Mouse (Mus musculus) forebrain, embryonic 12.5 days (tissue): Measurements from ENCODE around the gene H2afy. TPM values are rescaled to one million over a fixed set of nuclear protein-coding genes. Genes with fewer than 3 reads are reported as not detected.

Experiments
- ATAC-seq: fragments of 200-750 bp; cut with Nextera tagmentation; 2 replicates; pipeline ENCODE4 v1.8.0; 2017; ENCODE audit warnings: moderate TSS enrichment; ENCODE audit not compliant: low FRiP score
- H3K27ac ChIP-seq: fragments of 300-500 bp; sonication (generic); 2 replicates; pipeline ENCODE4 v1.5.1; 2016; ENCODE audit warnings: mild to moderate bottlenecking
- H3K27me3 ChIP-seq: fragments of 300-500 bp; sonication (generic); 2 replicates; pipeline ENCODE4 v1.6.1; 2016; ENCODE audit warnings: mild to moderate bottlenecking
- H3K36me3 ChIP-seq: fragments of 300-500 bp; sonication (generic); replicated peaks from 2 replicates; pipeline ENCODE4 v1.6.1; 2016; ENCODE audit warnings: mild to moderate bottlenecking
- H3K4me1 ChIP-seq: fragments of 300-500 bp; sonication (generic); 2 replicates; pipeline ENCODE4 v1.6.1; 2016
- H3K4me2 ChIP-seq: fragments of 300-500 bp; sonication (generic); 2 replicates; pipeline ENCODE4 v1.6.1; 2016; ENCODE audit warnings: mild to moderate bottlenecking, moderate library complexity
- H3K4me3 ChIP-seq: fragments of 300-500 bp; sonication (generic); replicated peaks from 2 replicates; pipeline ENCODE4 v1.5.1; 2016; ENCODE audit warnings: mild to moderate bottlenecking
- H3K9ac ChIP-seq: fragments of 300-500 bp; sonication (generic); 2 replicates; pipeline ENCODE4 v1.6.1; 2016; ENCODE audit warnings: mild to moderate bottlenecking
- H3K9me3 ChIP-seq: fragments of 300-500 bp; sonication (generic); 2 replicates; pipeline ENCODE4 v1.6.1; 2016
- WGBS: fragments of 180-500 bp; shearing (Covaris S2); methylation state at CpG from one replicate; pipeline ENCODE4 v1.1.7; 2016; 5-methylcytosine and 5-hydroxymethylcytosine counted together
- polyA plus RNA-seq: library from polyadenylated mRNA; unstranded; fragments of >200 nt; fragmentation: Nextera tagmentation; extraction: Ambion mirVana; gene quantifications from 2 replicates; pipeline ENCODE4 v1.2.1, GENCODE M21; 2016

Gene H2afy
- polyA plus RNA-seq, 1 experiment from 2014 or later = 663 TPM

DNA sequence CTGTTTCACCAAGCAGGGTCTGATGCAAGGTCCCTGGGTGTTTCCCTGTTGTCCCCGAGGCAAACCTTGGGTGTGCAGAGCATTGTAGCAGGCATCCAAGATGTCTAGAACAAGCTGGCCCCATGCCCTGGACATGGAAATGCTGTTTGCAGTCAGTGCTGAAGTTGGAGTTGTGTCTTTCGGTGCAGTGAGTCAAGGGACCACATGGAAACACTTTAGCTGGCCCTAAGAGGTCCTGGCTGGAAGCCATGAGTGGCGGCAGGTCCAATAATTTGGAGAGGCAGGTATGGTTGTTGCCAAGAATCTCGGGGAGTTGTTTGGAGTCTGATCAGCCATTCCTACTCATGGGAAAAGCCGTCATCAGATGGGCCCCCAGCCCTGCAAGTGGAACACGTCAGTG, 27.6 kb upstream of the H2afy start:
- H3K27ac ChIP-seq = no peak overlapping the region
- ATAC-seq = no peak

DNA sequence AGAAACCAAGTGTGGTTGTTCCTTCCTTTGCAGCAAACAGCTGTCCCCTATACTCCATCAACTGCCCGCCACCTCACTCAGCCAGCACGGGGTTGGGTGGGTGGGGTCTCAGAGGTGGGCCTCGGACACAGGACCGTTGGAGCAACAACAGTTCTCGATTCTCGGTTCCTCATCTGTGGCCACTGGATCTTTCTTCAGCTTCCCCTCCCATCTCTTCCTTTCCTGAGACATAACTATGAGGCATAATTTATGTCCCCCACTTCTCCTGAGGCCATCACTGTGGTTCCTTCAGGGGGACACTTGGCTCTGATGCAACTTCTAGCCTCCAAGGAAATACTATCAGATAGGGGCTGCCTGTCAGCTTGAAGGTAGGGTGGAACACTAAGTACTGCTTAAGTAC, 26.7 kb upstream of the H2afy start:
- Histone ChIP-seq H3K4me2 (no peak overlapping the region), H3K36me3 (no peaks in the 10 kb centered on the region), H3K27ac (no peak overlapping the region), H3K9ac (no peak overlapping the region), H3K4me1 (peaks cover 3% of the 10 kb centered on the region), H3K27me3 (no peaks in the 10 kb centered on the region; the same call in 1 of the 2 replicates), H3K9me3 (no peaks in the 10 kb centered on the region), H3K4me3 (no peak overlapping the region)
- ATAC-seq = no peak
- 85% methylated on average over 6 of the region's 6 CpGs for WGBS

More for the DNA sequence above, 27.6 kb upstream of the H2afy start:
- no peaks in the 10 kb centered on the region; the same call in 1 of the 2 replicates for H3K27me3 ChIP-seq
- H3K36me3 ChIP-seq = no peaks in the 10 kb centered on the region
- no peaks in the 10 kb centered on the region for H3K9me3 ChIP-seq
- H3K4me1 ChIP-seq = peaks cover 11% of the 10 kb centered on the region
- H3K4me3 ChIP-seq = no peak overlapping the region
- H3K4me2 ChIP-seq = no peak overlapping the region
- H3K9ac ChIP-seq = no peak overlapping the region
- 83% methylated on average over 6 of the region's 6 CpGs for WGBS

DNA sequence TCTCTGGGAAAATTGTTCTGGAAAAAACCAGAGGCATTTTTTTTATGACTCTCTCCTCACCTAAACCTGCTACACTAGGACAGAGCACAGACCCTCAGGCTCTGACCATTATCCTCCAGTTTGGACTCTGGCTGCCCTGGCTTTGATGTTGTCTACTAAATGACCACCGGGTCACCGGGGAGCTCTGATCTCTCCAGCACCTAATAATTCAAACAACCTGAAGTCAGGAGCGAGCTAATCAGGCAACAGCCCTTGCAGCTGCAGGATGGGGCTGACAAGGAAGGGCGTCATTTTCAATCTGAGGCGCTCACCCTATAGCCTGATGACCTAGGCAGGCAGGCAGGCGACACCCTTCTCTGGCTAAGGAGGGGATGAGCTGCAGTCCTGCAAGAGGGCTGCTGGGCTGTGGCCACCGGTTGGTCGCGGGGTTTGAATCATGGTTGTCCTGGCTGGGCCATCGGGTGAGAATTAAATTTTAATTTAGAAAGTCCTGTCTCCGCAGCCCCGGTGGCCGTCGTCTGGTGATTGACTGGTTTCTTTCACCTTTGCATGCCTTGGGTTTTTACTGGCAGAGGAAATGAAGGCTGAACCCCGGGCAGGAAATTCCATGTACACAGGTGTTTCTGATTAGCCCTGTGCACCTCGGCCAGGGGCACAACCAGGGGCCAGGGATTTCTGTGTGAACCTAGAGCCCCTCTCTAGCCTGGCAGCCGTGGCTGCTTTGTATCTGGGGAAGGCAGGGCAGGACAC, 23.6 kb upstream of the H2afy start:
- no peak for ATAC-seq
- Histone ChIP-seq H3K27ac (no peak overlapping the region), H3K4me2 (no peak overlapping the region), H3K9ac (no peak overlapping the region), H3K4me3 (no peak overlapping the region), H3K4me1 (peaks cover 3% of the 10 kb centered on the region), H3K27me3 (no peaks in the 10 kb centered on the region; the same call in 1 of the 2 replicates), H3K9me3 (no peaks in the 10 kb centered on the region), H3K36me3 (no peaks in the 10 kb centered on the region)
- 62% methylated on average over 17 of the region's 17 CpGs for WGBS

- Histone ChIP-seq H3K9ac (no peak overlapping the region), H3K4me3 (no peak overlapping the region), H3K4me1 (peaks cover 3% of the 10 kb centered on the region), H3K4me2 (no peak overlapping the region), H3K36me3 (no peaks in the 10 kb centered on the region), H3K27me3 (no peaks in the 10 kb centered on the region; the same call in 1 of the 2 replicates), H3K9me3 (no peaks in the 10 kb centered on the region), H3K27ac (no peak overlapping the region)
- ATAC-seq = no peak
- 85% methylated on average over 14 of the region's 14 CpGs for WGBS
Observed at GRCm38 (mm10) chr13:56159016-56159601, 22.9 kb upstream of the H2afy start.

- no peaks in the 10 kb centered on the region for H3K36me3 ChIP-seq
- H3K4me3 ChIP-seq = no peak overlapping the region
- no peak overlapping the region for H3K4me2 ChIP-seq
- no peaks in the 10 kb centered on the region for H3K9me3 ChIP-seq
- no peak for ATAC-seq
- H3K4me1 ChIP-seq = peaks cover 3% of the 10 kb centered on the region
- 66% methylated on average over 7 of the region's 7 CpGs for WGBS
- H3K9ac ChIP-seq = no peak overlapping the region
- no peak overlapping the region for H3K27ac ChIP-seq
- peaks cover 6% of the 10 kb centered on the region; the same call in 1 of the 2 replicates for H3K27me3 ChIP-seq
Observed at GRCm38 (mm10) chr13:56155671-56156070, 19.5 kb upstream of the H2afy start.

- Histone ChIP-seq H3K36me3 (no peaks in the 10 kb centered on the region), H3K4me2 (no peak overlapping the region), H3K4me1 (no peaks in the 10 kb centered on the region; the same call in none of the 2 replicates), H3K9ac (no peak overlapping the region), H3K27me3 (peaks cover 6% of the 10 kb centered on the region; the same call in 1 of the 2 replicates), H3K4me3 (no peak overlapping the region), H3K27ac (no peak overlapping the region), H3K9me3 (no peaks in the 10 kb centered on the region)
- ATAC-seq = no peak
- WGBS = 75% methylated on average over 5 of the region's 5 CpGs
Observed at GRCm38 (mm10) chr13:56155048-56155447, 18.9 kb upstream of the H2afy start.

- WGBS = 71% methylated on average over 7 of the region's 7 CpGs
- no peaks in the 10 kb centered on the region for H3K36me3 ChIP-seq
- H3K4me2 ChIP-seq = no peak overlapping the region
- no peaks in the 10 kb centered on the region for H3K9me3 ChIP-seq
- H3K27ac ChIP-seq = no peak overlapping the region
- H3K4me3 ChIP-seq = no peak overlapping the region
- H3K4me1 ChIP-seq = no peaks in the 10 kb centered on the region
- H3K27me3 ChIP-seq = 0 out of 2 replicates have a peak, but pooled peaks cover 6% of the 10 kb centered on the region
- H3K9ac ChIP-seq = no peak overlapping the region
- no peak for ATAC-seq
Observed at GRCm38 (mm10) chr13:56152773-56153460, 16.8 kb upstream of the H2afy start.

- 49% methylated on average over 22 of the region's 22 CpGs for WGBS
- no peaks in the 10 kb centered on the region for H3K9me3 ChIP-seq
- H3K4me2 ChIP-seq = no peak overlapping the region
- no peaks in the 10 kb centered on the region for H3K36me3 ChIP-seq
- no peak overlapping the region for H3K4me3 ChIP-seq
- H3K27me3 ChIP-seq = 0 out of 2 replicates have a peak, but pooled peaks cover 6% of the 10 kb centered on the region
- H3K9ac ChIP-seq = no peak overlapping the region
- ATAC-seq = peak; percentile 57; the same call in 1 of the 2 replicates
- H3K27ac ChIP-seq = no peak overlapping the region
- H3K4me1 ChIP-seq = no peaks in the 10 kb centered on the region
Observed at GRCm38 (mm10) chr13:56151404-56152226, 15.5 kb upstream of the H2afy start.

GRCm38 (mm10) chr13:56145523-56145922, 9.4 kb upstream of the H2afy start:
- H3K4me3 ChIP-seq = no peak overlapping the region
- H3K4me1 ChIP-seq = peaks cover 11% of the 10 kb centered on the region
- no peak overlapping the region for H3K9ac ChIP-seq
- no peak overlapping the region for H3K27ac ChIP-seq
- peaks cover 32% of the 10 kb centered on the region for H3K27me3 ChIP-seq
- no peak overlapping the region for H3K4me2 ChIP-seq
- H3K9me3 ChIP-seq = no peaks in the 10 kb centered on the region
- WGBS = 45% methylated on average over 3 of the region's 3 CpGs
- H3K36me3 ChIP-seq = no peaks in the 10 kb centered on the region
- no peak for ATAC-seq

DNA sequence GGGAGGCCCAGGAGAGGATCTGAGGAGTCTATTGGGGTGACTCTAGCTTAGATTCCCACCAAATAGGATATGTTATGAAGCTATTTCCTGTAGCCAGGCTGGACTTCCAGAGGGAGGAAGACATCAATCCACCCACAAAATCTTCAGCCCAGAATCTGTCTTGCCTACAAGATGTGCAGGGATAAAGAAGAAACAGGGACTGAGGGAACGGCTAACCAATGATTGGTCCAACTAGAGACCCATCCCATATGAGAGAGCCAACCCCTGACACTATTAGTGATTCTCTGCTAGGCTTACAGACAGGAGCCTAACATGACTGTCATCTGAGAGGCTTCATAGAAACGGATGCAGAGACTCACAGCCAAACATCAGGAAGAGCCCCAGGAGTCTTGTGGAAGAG, 7.9 kb upstream of the H2afy start:
- Histone ChIP-seq H3K36me3 (no peaks in the 10 kb centered on the region), H3K9ac (no peak overlapping the region), H3K27me3 (peaks cover 32% of the 10 kb centered on the region), H3K27ac (no peak overlapping the region), H3K9me3 (no peaks in the 10 kb centered on the region), H3K4me3 (no peak overlapping the region), H3K4me2 (no peak overlapping the region), H3K4me1 (peaks cover 11% of the 10 kb centered on the region)
- WGBS = 54% methylated on average over 2 of the region's 2 CpGs
- no peak for ATAC-seq

- Histone ChIP-seq H3K36me3 (no peaks in the 10 kb centered on the region), H3K27me3 (peaks cover 36% of the 10 kb centered on the region), H3K4me1 (peaks cover 11% of the 10 kb centered on the region), H3K9me3 (no peaks in the 10 kb centered on the region), H3K27ac (no peak overlapping the region), H3K9ac (no peak overlapping the region), H3K4me3 (no peak overlapping the region), H3K4me2 (no peak overlapping the region)
- ATAC-seq = no peak
- WGBS = 2% methylated on average over 7 of the region's 7 CpGs
Observed at GRCm38 (mm10) chr13:56143151-56143513, 7.0 kb upstream of the H2afy start.
